Mouse (Mus musculus): Measurements from ENCODE around the gene Pkp4. TPM values are rescaled to one million over a fixed set of nuclear protein-coding genes. Genes with fewer than 3 reads are reported as not detected.
"Not testable (repeated sequence)": the region's sequence is repeated elsewhere in the genome, so short reads cannot be mapped to it uniquely, and the experiment has no call there.

Pkp4 gene
- polyA plus RNA-seq, 1 experiment from 2014 or later: 15.0 TPM

GRCm38 (mm10) chr2:59359760-59360342 is 199.2 kb downstream of the Pkp4 start:
- 86% methylated on average over 9 of the region's 9 CpGs for WGBS
- Histone ChIP-seq H3K27me3 (ENCODE audit: low read depth, poor library complexity, severe bottlenecking) (no peaks in the 10 kb centered on the region), H3K4me3 (no peak overlapping the region), H3K27ac (no peak overlapping the region), H3K9me3 (replicated peaks) (no peaks in the 10 kb centered on the region), H3K4me1 (no peaks in the 10 kb centered on the region; the same call in 1 of the 2 replicates), H3K36me3 (peaks cover 8% of the 10 kb centered on the region)
- no peak for DNase-seq (ENCODE audit: low spot score)

- no peaks in the 10 kb centered on the region for H3K9me3 ChIP-seq (replicated peaks)
- H3K4me1 ChIP-seq: no peaks in the 10 kb centered on the region; the same call in 1 of the 2 replicates
- DNase-seq (ENCODE audit: low spot score): no peak
- H3K27ac ChIP-seq: no peak overlapping the region
- no peaks in the 10 kb centered on the region for H3K27me3 ChIP-seq (ENCODE audit: low read depth, poor library complexity, severe bottlenecking)
- no peak overlapping the region for H3K4me3 ChIP-seq
- WGBS: 53% methylated on average over 4 of the region's 4 CpGs
- H3K36me3 ChIP-seq: no peaks in the 10 kb centered on the region
These were observed 200.7 kb downstream of the Pkp4 start for GRCm38 (mm10) chr2:59361350-59361780.

- Histone ChIP-seq H3K27ac (no peak overlapping the region), H3K4me3 (no peak overlapping the region), H3K9me3 (replicated peaks) (no peaks in the 10 kb centered on the region), H3K27me3 (ENCODE audit: low read depth, poor library complexity, severe bottlenecking) (no peaks in the 10 kb centered on the region), H3K4me1 (no peaks in the 10 kb centered on the region; the same call in 1 of the 2 replicates), H3K36me3 (no peaks in the 10 kb centered on the region)
- 90% methylated on average over 3 of the region's 3 CpGs for WGBS
- DNase-seq (ENCODE audit: low spot score): no peak
These were observed 203.6 kb downstream of the Pkp4 start for GRCm38 (mm10) chr2:59364156-59364842.

- Histone ChIP-seq H3K27ac (no peak overlapping the region), H3K4me3 (no peak overlapping the region), H3K36me3 (no peaks in the 10 kb centered on the region), H3K4me1 (no peaks in the 10 kb centered on the region), H3K9me3 (replicated peaks) (no peaks in the 10 kb centered on the region), H3K27me3 (ENCODE audit: low read depth, poor library complexity, severe bottlenecking) (no peaks in the 10 kb centered on the region)
- WGBS: 93% methylated on average over 4 of the region's 4 CpGs
- DNase-seq (ENCODE audit: low spot score): no peak
These were observed 206.5 kb downstream of the Pkp4 start for GRCm38 (mm10) chr2:59367191-59367590.

- no peak for DNase-seq (ENCODE audit: low spot score)
- Histone ChIP-seq H3K27me3 (ENCODE audit: low read depth, poor library complexity, severe bottlenecking) (no peaks in the 10 kb centered on the region), H3K9me3 (replicated peaks) (no peaks in the 10 kb centered on the region), H3K27ac (no peak overlapping the region), H3K36me3 (no peaks in the 10 kb centered on the region), H3K4me3 (no peak overlapping the region), H3K4me1 (no peaks in the 10 kb centered on the region)
- 96% methylated on average over 2 of the region's 2 CpGs for WGBS
These were observed 212.5 kb downstream of the Pkp4 start for GRCm38 (mm10) chr2:59373113-59373512.

- no peak overlapping the region for H3K27ac ChIP-seq
- no peak for DNase-seq (ENCODE audit: low spot score)
- 94% methylated on average over 9 of the region's 9 CpGs for WGBS
These were observed 217.4 kb downstream of the Pkp4 start for GRCm38 (mm10) chr2:59378096-59378495.

GRCm38 (mm10) chr2:59378861-59379260 is 218.2 kb downstream of the Pkp4 start:
- not testable (repeated sequence) for H3K4me1 ChIP-seq; DNase-seq (ENCODE audit: low spot score); H3K9me3 ChIP-seq (replicated peaks); H3K27me3 ChIP-seq (ENCODE audit: low read depth, poor library complexity, severe bottlenecking); H3K4me3 ChIP-seq; H3K27ac ChIP-seq; H3K36me3 ChIP-seq
- 95% methylated on average over 17 of the region's 17 CpGs for WGBS

More at GRCm38 (mm10) chr2:59378096-59378495, 217.4 kb downstream of the Pkp4 start:
- H3K4me3 ChIP-seq: no peak overlapping the region
- no peaks in the 10 kb centered on the region for H3K9me3 ChIP-seq (replicated peaks)
- no peaks in the 10 kb centered on the region for H3K27me3 ChIP-seq (ENCODE audit: low read depth, poor library complexity, severe bottlenecking)
- H3K4me1 ChIP-seq: no peaks in the 10 kb centered on the region
- no peaks in the 10 kb centered on the region for H3K36me3 ChIP-seq

- WGBS: 96% methylated on average over 17 of the region's 17 CpGs
- Histone ChIP-seq H3K4me1 (peaks cover 9% of the 10 kb centered on the region; the same call in 1 of the 2 replicates), H3K36me3 (no peaks in the 10 kb centered on the region), H3K4me3 (no peak overlapping the region), H3K27ac (no peak overlapping the region), H3K27me3 (ENCODE audit: low read depth, poor library complexity, severe bottlenecking) (no peaks in the 10 kb centered on the region), H3K9me3 (replicated peaks) (no peaks in the 10 kb centered on the region)
- DNase-seq (ENCODE audit: low spot score): no peak
These were observed 222.6 kb downstream of the Pkp4 start for GRCm38 (mm10) chr2:59383231-59383630.

- H3K9me3 ChIP-seq (replicated peaks): no peaks in the 10 kb centered on the region
- H3K36me3 ChIP-seq: no peaks in the 10 kb centered on the region
- H3K27me3 ChIP-seq (ENCODE audit: low read depth, poor library complexity, severe bottlenecking): no peaks in the 10 kb centered on the region
- no peak overlapping the region for H3K4me3 ChIP-seq
- H3K27ac ChIP-seq: no peak overlapping the region
- WGBS: 83% methylated on average over 10 of the region's 10 CpGs
- peaks cover 9% of the 10 kb centered on the region; the same call in 1 of the 2 replicates for H3K4me1 ChIP-seq
- no peak for DNase-seq (ENCODE audit: low spot score)
These were observed 223.5 kb downstream of the Pkp4 start for GRCm38 (mm10) chr2:59383852-59384776.

- WGBS: 66% methylated on average over 4 of the region's 4 CpGs
These were observed 224.7 kb downstream of the Pkp4 start for GRCm38 (mm10) chr2:59385211-59385935.

GRCm38 (mm10) chr2:59389971-59390370 is 229.3 kb downstream of the Pkp4 start:
- DNase-seq (ENCODE audit: low spot score): no peak

More at GRCm38 (mm10) chr2:59385211-59385935, 224.7 kb downstream of the Pkp4 start:
- no peaks in the 10 kb centered on the region for H3K36me3 ChIP-seq
- peaks cover 9% of the 10 kb centered on the region; the same call in 1 of the 2 replicates for H3K4me1 ChIP-seq
- H3K27ac ChIP-seq: no peak overlapping the region
- DNase-seq (ENCODE audit: low spot score): no peak
- H3K27me3 ChIP-seq (ENCODE audit: low read depth, poor library complexity, severe bottlenecking): no peaks in the 10 kb centered on the region
- no peaks in the 10 kb centered on the region for H3K9me3 ChIP-seq (replicated peaks)
- H3K4me3 ChIP-seq: no peak overlapping the region

GRCm38 (mm10) chr2:59393177-59393576 is 232.5 kb downstream of the Pkp4 start:
- Histone ChIP-seq H3K4me1 (no peaks in the 10 kb centered on the region), H3K27ac (no peak overlapping the region), H3K36me3 (no peaks in the 10 kb centered on the region), H3K9me3 (replicated peaks) (no peaks in the 10 kb centered on the region), H3K4me3 (no peak overlapping the region), H3K27me3 (ENCODE audit: low read depth, poor library complexity, severe bottlenecking) (no peaks in the 10 kb centered on the region)
- WGBS: 77% methylated on average over 1 of the region's 1 CpGs
- no peak for DNase-seq (ENCODE audit: low spot score)

More at GRCm38 (mm10) chr2:59389971-59390370, 229.3 kb downstream of the Pkp4 start:
- no peaks in the 10 kb centered on the region for H3K27me3 ChIP-seq (ENCODE audit: low read depth, poor library complexity, severe bottlenecking)
- WGBS: 94% methylated on average over 5 of the region's 5 CpGs
- H3K4me3 ChIP-seq: no peak overlapping the region
- no peak overlapping the region for H3K27ac ChIP-seq
- H3K9me3 ChIP-seq (replicated peaks): no peaks in the 10 kb centered on the region
- peaks cover 3% of the 10 kb centered on the region; the same call in 1 of the 2 replicates for H3K4me1 ChIP-seq
- no peaks in the 10 kb centered on the region for H3K36me3 ChIP-seq

Measured in limb, embryonic 10.5 days (tissue).